Mouse (Mus musculus) testis, adult 2 months (tissue): ENCODE data around the gene A030005K14Rik. TPM values are rescaled to one million over a fixed set of nuclear protein-coding genes. Genes with fewer than 3 reads are reported as not detected.

Experiments used
- H3K27ac ChIP-seq: fragments of 200-500 bp; 2 replicates; pipeline ENCODE4 v1.5.1; 2012; ENCODE audit warnings: low read depth, low read length; ENCODE audit not compliant: control insufficient read depth, insufficient read depth
- H3K27me3 ChIP-seq: fragments of 200-500 bp; 2 replicates; pipeline ENCODE4 v1.6.1; 2012; ENCODE audit warnings: mild to moderate bottlenecking, low read length, moderate library complexity; ENCODE audit not compliant: control insufficient read depth, insufficient read depth
- H3K36me3 ChIP-seq: fragments of 200-500 bp; 2 replicates; pipeline ENCODE4 v1.6.1; 2012; ENCODE audit warnings: mild to moderate bottlenecking, low read length; ENCODE audit not compliant: control insufficient read depth, insufficient read depth
- H3K4me1 ChIP-seq: fragments of 200-500 bp; 2 replicates; pipeline ENCODE4 v1.6.1; 2012; ENCODE audit warnings: low read length; ENCODE audit not compliant: control insufficient read depth, insufficient read depth
- H3K4me3 ChIP-seq: fragments of 200-500 bp; 2 replicates; pipeline ENCODE4 v1.5.1; 2012; ENCODE audit warnings: low read depth, mild to moderate bottlenecking, low read length, moderate library complexity, mixed read lengths; ENCODE audit not compliant: control insufficient read depth
- CTCF ChIP-seq: fragments of 200-500 bp; IDR thresholded peaks from 2 replicates; pipeline ENCODE4 v1.5.1; 2012; ENCODE audit warnings: low read depth, mild to moderate bottlenecking, inconsistent platforms, low read length, moderate library complexity; ENCODE audit not compliant: control insufficient read depth, insufficient read depth, insufficient replicate concordance
- POLR2A ChIP-seq: fragments of 200-500 bp; IDR thresholded peaks from 2 replicates; pipeline ENCODE4 v1.6.1; 2012; ENCODE audit warnings: low read depth, mild to moderate bottlenecking, inconsistent platforms, low read length, moderate library complexity; ENCODE audit not compliant: control insufficient read depth
- polyA plus RNA-seq: library from polyadenylated mRNA; depleted of rRNA; stranded (reverse); fragments of >200 nt; gene quantifications from 2 replicates; pipeline ENCODE4 v1.2.3, GENCODE M21; 2012

The A030005K14Rik gene
- polyA plus RNA-seq, 1 experiment = not detected

- no peak overlapping the region for H3K4me3 ChIP-seq
- no peaks in the 10 kb centered on the region for H3K4me1 ChIP-seq
- TF ChIP-seq POLR2A (no peak), CTCF (no peak)
- no peaks in the 10 kb centered on the region for H3K27me3 ChIP-seq
- H3K36me3 ChIP-seq = no peaks in the 10 kb centered on the region
- H3K27ac ChIP-seq = no peak overlapping the region
Measured at GRCm38 (mm10) chr1:83091268-83091667, 32.1 kb upstream of the A030005K14Rik start.

GRCm38 (mm10) chr1:83084790-83085189, 25.6 kb upstream of the A030005K14Rik start:
- TF ChIP-seq POLR2A = no peak
- no peak for TF ChIP-seq CTCF
- Histone ChIP-seq H3K4me1 (no peaks in the 10 kb centered on the region), H3K4me3 (no peak overlapping the region), H3K27ac (no peak overlapping the region), H3K27me3 (no peaks in the 10 kb centered on the region), H3K36me3 (no peaks in the 10 kb centered on the region)

GRCm38 (mm10) chr1:83077016-83077415, 17.8 kb upstream of the A030005K14Rik start:
- Histone ChIP-seq H3K36me3 (no peaks in the 10 kb centered on the region), H3K4me1 (no peaks in the 10 kb centered on the region), H3K27ac (no peak overlapping the region), H3K27me3 (no peaks in the 10 kb centered on the region), H3K4me3 (no peak overlapping the region)
- no peak for TF ChIP-seq POLR2A
- no peak for TF ChIP-seq CTCF

- H3K4me1 ChIP-seq = no peaks in the 10 kb centered on the region
- TF ChIP-seq POLR2A (no peak), CTCF (peak; percentile 32; the same call in 1 of the 2 replicates)
- H3K27me3 ChIP-seq = no peaks in the 10 kb centered on the region
- H3K27ac ChIP-seq = no peak overlapping the region
- H3K4me3 ChIP-seq = no peak overlapping the region
- H3K36me3 ChIP-seq = no peaks in the 10 kb centered on the region
Measured at GRCm38 (mm10) chr1:83076190-83076917, 17.2 kb upstream of the A030005K14Rik start.

GRCm38 (mm10) chr1:83075526-83076189, 16.5 kb upstream of the A030005K14Rik start:
- no peak overlapping the region for H3K27ac ChIP-seq
- no peaks in the 10 kb centered on the region for H3K36me3 ChIP-seq
- no peaks in the 10 kb centered on the region for H3K27me3 ChIP-seq
- H3K4me3 ChIP-seq = no peak overlapping the region
- no peaks in the 10 kb centered on the region for H3K4me1 ChIP-seq
- no peak for TF ChIP-seq CTCF
- no peak for TF ChIP-seq POLR2A

GRCm38 (mm10) chr1:83067205-83067604, 8.0 kb upstream of the A030005K14Rik start:
- no peaks in the 10 kb centered on the region for H3K36me3 ChIP-seq
- no peaks in the 10 kb centered on the region; the same call in 1 of the 2 replicates for H3K4me1 ChIP-seq
- no peaks in the 10 kb centered on the region for H3K27me3 ChIP-seq
- TF ChIP-seq CTCF (no peak), POLR2A (no peak)
- no peak overlapping the region for H3K27ac ChIP-seq
- no peak overlapping the region for H3K4me3 ChIP-seq

GRCm38 (mm10) chr1:83066577-83066976, 7.4 kb upstream of the A030005K14Rik start:
- Histone ChIP-seq H3K27me3 (no peaks in the 10 kb centered on the region), H3K4me3 (no peak overlapping the region), H3K27ac (no peak overlapping the region), H3K4me1 (no peaks in the 10 kb centered on the region; the same call in 1 of the 2 replicates), H3K36me3 (no peaks in the 10 kb centered on the region)
- TF ChIP-seq POLR2A = no peak
- TF ChIP-seq CTCF = no peak
